Mouse (Mus musculus) cortical plate, adult 2 months (tissue): Measurements from ENCODE around the gene Krt27.

Experiments
- CTCF ChIP-seq: fragments of 200-500 bp; IDR thresholded peaks from 2 replicates; pipeline ENCODE4 v1.5.1; 2011; ENCODE audit warnings: mild to moderate bottlenecking, control low read depth, low read length; ENCODE audit not compliant: insufficient read depth; ENCODE audit errors: extremely low read depth
- POLR2A ChIP-seq: fragments of 200-500 bp; IDR thresholded peaks from 2 replicates; pipeline ENCODE4 v1.6.1; 2011; ENCODE audit warnings: mild to moderate bottlenecking, low read length, control low read depth; ENCODE audit not compliant: insufficient read depth; ENCODE audit errors: extremely low read depth

DNA sequence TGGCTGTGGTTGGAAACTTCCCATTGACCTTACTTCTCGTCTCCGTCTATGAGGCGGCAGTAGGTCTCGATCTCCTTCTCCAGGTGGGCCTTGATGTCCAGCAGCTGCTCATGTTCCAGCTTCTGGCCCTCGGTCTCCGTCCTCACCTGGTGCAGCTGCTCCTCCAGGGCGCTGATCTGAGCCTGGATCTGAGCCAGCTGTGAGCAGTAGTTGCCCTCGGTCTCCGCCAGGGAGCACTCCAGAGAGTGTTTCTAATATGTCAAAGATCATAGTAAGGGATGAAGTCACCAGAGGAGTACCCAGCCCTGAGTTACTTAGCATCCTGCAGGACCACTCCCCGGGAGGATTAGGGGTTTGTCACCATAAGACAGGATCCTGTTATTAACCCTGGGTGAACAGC, 15.9 kb upstream of the Krt27 start:
- TF ChIP-seq CTCF (no peak), POLR2A (no peak)
